Mouse (Mus musculus): ENCODE measurements around the gene Scaf1. TPM values are rescaled to one million over a fixed set of nuclear protein-coding genes. Genes with fewer than 3 reads are reported as not detected.

The Scaf1 gene
- total RNA-seq, 1 experiment: 39.2 TPM

GRCm38 (mm10) chr7:44956266-44956665 lies 59.9 kb downstream of the Scaf1 start:
- no peak for DNase-seq (ENCODE audit: low read depth, low spot score)
- in situ Hi-C loops (cut with MboI; ENCODE audit: low sequenced_read_pairs in 2 of 2, unreplicated experiment in 2 of 2): no loop called here
- TF ChIP-seq CHD2 (IDR thresholded peaks at IDR 0.05; ENCODE audit: low read depth, low read length) (no peak), HCFC1 (IDR thresholded peaks at IDR 0.05; ENCODE audit: borderline replicate concordance, insufficient read depth, low read length) (no peak), ZNF384 (IDR thresholded peaks at IDR 0.05; ENCODE audit: low read depth, low read length) (no peak), ZC3H11A (IDR thresholded peaks at IDR 0.05; ENCODE audit: borderline replicate concordance, low read depth, low read length) (no peak), MAFK (IDR thresholded peaks at IDR 0.05; ENCODE audit: insufficient read depth, low read depth, low read length) (no peak)
- Histone ChIP-seq H3K27ac (ENCODE audit: insufficient read depth, low read depth, low read length, poor library complexity, severe bottlenecking) (no peak overlapping the region), H3K4me1 (ENCODE audit: control insufficient read depth in 2 of 2, insufficient read depth in 2 of 2, low read length in 2 of 2, poor library complexity in 1 of 2) (peaks cover 0 to 9% of the 10 kb centered on the region in 2 experiments; a peak in 2 of 4 replicates), H3K36me3 (ENCODE audit: control insufficient read depth, insufficient read depth, low read length, poor library complexity, severe bottlenecking) (peaks cover 23% of the 10 kb centered on the region; the same call in 1 of the 2 replicates), H3K9ac (ENCODE audit: insufficient read depth, low read depth, low read length, poor library complexity, severe bottlenecking) (no peak overlapping the region), H3K9me3 (ENCODE audit: control insufficient read depth, insufficient read depth, low read depth, low read length) (no peaks in the 10 kb centered on the region), H3K4me3 (ENCODE audit: insufficient read depth in 1 of 2, low read depth in 1 of 2, low read length in 2 of 2, poor library complexity in 1 of 2, severe bottlenecking in 1 of 2) (no peak overlapping the region)

DNA sequence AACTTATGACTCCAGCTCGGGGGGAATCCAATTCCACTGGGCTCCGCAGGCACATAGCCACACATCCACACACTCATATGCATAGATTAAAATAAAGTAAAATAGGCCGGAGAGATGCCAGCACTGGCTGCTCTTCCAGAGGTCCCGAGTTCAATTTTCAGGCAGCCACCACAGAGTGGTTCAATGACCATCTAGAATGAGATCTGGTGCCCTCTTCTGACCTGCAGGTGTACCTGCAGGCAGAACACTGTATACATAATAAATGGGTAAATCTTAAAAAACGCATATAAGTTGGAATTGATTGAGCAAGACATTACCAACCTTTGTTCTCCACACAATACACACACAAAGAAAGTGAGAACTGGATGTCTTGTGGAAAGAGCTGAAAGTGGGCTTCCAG lies 60.5 kb downstream of the Scaf1 start:
- no peaks in the 10 kb centered on the region for H3K9me3 ChIP-seq (ENCODE audit: control insufficient read depth, insufficient read depth, low read depth, low read length)
- TF ChIP-seq ZNF384 (IDR thresholded peaks at IDR 0.05; ENCODE audit: low read depth, low read length) (no peak), ZC3H11A (IDR thresholded peaks at IDR 0.05; ENCODE audit: borderline replicate concordance, low read depth, low read length) (no peak), CHD2 (IDR thresholded peaks at IDR 0.05; ENCODE audit: low read depth, low read length) (no peak), MAFK (IDR thresholded peaks at IDR 0.05; ENCODE audit: insufficient read depth, low read depth, low read length) (no peak), HCFC1 (IDR thresholded peaks at IDR 0.05; ENCODE audit: borderline replicate concordance, insufficient read depth, low read length) (no peak)
- in situ Hi-C loops (cut with MboI; ENCODE audit: low sequenced_read_pairs in 2 of 2, unreplicated experiment in 2 of 2): no loop called here
- H3K4me3 ChIP-seq (ENCODE audit: insufficient read depth in 1 of 2, low read depth in 1 of 2, low read length in 2 of 2, poor library complexity in 1 of 2, severe bottlenecking in 1 of 2): no peak overlapping the region
- no peak overlapping the region for H3K27ac ChIP-seq (ENCODE audit: insufficient read depth, low read depth, low read length, poor library complexity, severe bottlenecking)
- H3K4me1 ChIP-seq (ENCODE audit: control insufficient read depth in 2 of 2, insufficient read depth in 2 of 2, low read length in 2 of 2, poor library complexity in 1 of 2): peaks cover 0 to 12% of the 10 kb centered on the region in 2 experiments; a peak in 2 of 4 replicates
- H3K9ac ChIP-seq (ENCODE audit: insufficient read depth, low read depth, low read length, poor library complexity, severe bottlenecking): no peak overlapping the region
- H3K36me3 ChIP-seq (ENCODE audit: control insufficient read depth, insufficient read depth, low read length, poor library complexity, severe bottlenecking): peaks cover 16% of the 10 kb centered on the region; the same call in 1 of the 2 replicates
- no peak for DNase-seq (ENCODE audit: low read depth, low spot score)

DNA sequence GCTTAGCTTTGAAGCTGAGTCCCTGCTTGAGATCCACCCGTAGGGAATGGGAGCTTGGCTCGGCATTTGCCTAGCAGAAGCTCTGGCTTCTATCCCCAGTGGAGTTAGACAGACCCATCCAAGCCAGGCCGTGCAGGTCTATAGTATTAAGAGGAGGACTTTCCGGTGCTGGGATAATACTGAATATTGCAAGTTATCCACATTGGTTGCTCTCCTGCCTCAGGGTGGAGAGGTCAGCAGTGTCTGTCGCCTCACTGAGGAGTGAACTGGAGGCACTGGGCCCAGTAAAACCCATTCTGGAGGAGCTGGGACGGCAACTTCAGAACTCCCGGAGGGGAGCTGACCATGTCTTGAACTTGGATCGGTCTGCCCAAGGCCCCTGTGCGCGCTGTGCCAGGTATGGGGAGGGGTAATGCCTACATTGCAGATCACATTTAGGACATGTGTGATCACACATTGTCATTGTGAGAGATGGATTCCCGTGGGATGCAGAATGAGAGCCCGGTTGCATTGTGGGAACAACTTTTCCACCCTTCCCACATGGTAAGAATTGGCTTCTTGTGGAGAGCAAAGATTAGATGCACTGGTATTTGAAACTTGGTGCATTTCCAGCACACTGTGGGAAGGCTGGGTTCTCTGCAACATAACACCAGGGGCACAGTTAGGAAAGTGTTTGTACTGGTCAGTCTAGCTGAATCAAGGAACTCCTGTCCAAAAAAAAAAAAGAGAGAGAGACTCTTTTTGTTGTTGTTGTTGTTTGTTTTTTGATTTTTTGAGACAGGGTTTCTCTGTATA lies 61.9 kb downstream of the Scaf1 start:
- TF ChIP-seq HCFC1 (IDR thresholded peaks at IDR 0.05; ENCODE audit: borderline replicate concordance, insufficient read depth, low read length): no peak
- TF ChIP-seq CHD2 (IDR thresholded peaks at IDR 0.05; ENCODE audit: low read depth, low read length): no peak
- no peak for TF ChIP-seq ZNF384 (IDR thresholded peaks at IDR 0.05; ENCODE audit: low read depth, low read length)
- TF ChIP-seq ZC3H11A (IDR thresholded peaks at IDR 0.05; ENCODE audit: borderline replicate concordance, low read depth, low read length): no peak
- TF ChIP-seq MAFK (IDR thresholded peaks at IDR 0.05; ENCODE audit: insufficient read depth, low read depth, low read length): no peak
- Histone ChIP-seq H3K4me1 (ENCODE audit: control insufficient read depth in 2 of 2, insufficient read depth in 2 of 2, low read length in 2 of 2, poor library complexity in 1 of 2) (peaks cover 0 to 14% of the 10 kb centered on the region in 2 experiments; a peak in 2 of 4 replicates), H3K9ac (ENCODE audit: insufficient read depth, low read depth, low read length, poor library complexity, severe bottlenecking) (no peak overlapping the region), H3K36me3 (ENCODE audit: control insufficient read depth, insufficient read depth, low read length, poor library complexity, severe bottlenecking) (peaks cover 6% of the 10 kb centered on the region; the same call in 1 of the 2 replicates), H3K9me3 (ENCODE audit: control insufficient read depth, insufficient read depth, low read depth, low read length) (no peaks in the 10 kb centered on the region), H3K27ac (ENCODE audit: insufficient read depth, low read depth, low read length, poor library complexity, severe bottlenecking) (no peak overlapping the region), H3K4me3 (ENCODE audit: insufficient read depth in 1 of 2, low read depth in 1 of 2, low read length in 2 of 2, poor library complexity in 1 of 2, severe bottlenecking in 1 of 2) (no peak overlapping the region)
- in situ Hi-C loops (cut with MboI; ENCODE audit: low sequenced_read_pairs in 2 of 2, unreplicated experiment in 2 of 2): no loop called here
- DNase-seq (ENCODE audit: low read depth, low spot score): no peak

DNA sequence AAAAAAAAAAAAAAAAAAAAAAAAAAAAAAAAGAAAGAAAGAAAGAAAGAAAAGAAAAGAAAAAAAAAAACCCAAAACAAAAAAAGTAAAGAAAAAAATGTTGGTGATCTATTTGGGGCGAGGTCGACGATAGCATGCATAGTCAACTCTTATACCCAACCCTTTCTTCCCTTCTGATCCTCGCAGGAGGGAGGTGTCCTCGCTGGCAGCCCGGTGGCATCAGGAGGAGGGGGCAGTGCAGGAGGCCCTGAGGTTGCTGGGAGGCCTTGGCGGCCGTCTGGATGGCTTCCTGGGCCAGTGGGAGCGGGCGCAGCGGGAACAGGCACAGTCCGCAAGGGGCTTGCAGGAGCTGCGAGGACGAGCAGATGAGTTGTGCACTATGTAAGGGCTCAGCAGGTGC lies 62.6 kb downstream of the Scaf1 start:
- H3K4me1 ChIP-seq (ENCODE audit: control insufficient read depth in 2 of 2, insufficient read depth in 2 of 2, low read length in 2 of 2, poor library complexity in 1 of 2): peaks cover 0 to 14% of the 10 kb centered on the region in 2 experiments; a peak in 2 of 4 replicates
- no peak for DNase-seq (ENCODE audit: low read depth, low spot score)
- no peaks in the 10 kb centered on the region for H3K36me3 ChIP-seq (ENCODE audit: control insufficient read depth, insufficient read depth, low read length, poor library complexity, severe bottlenecking)
- no peak overlapping the region for H3K4me3 ChIP-seq (ENCODE audit: insufficient read depth in 1 of 2, low read depth in 1 of 2, low read length in 2 of 2, poor library complexity in 1 of 2, severe bottlenecking in 1 of 2)
- H3K9ac ChIP-seq (ENCODE audit: insufficient read depth, low read depth, low read length, poor library complexity, severe bottlenecking): no peak overlapping the region
- TF ChIP-seq HCFC1 (IDR thresholded peaks at IDR 0.05; ENCODE audit: borderline replicate concordance, insufficient read depth, low read length): no peak
- no peak for TF ChIP-seq ZNF384 (IDR thresholded peaks at IDR 0.05; ENCODE audit: low read depth, low read length)
- no peak for TF ChIP-seq MAFK (IDR thresholded peaks at IDR 0.05; ENCODE audit: insufficient read depth, low read depth, low read length)
- no peak for TF ChIP-seq ZC3H11A (IDR thresholded peaks at IDR 0.05; ENCODE audit: borderline replicate concordance, low read depth, low read length)
- no peak for TF ChIP-seq CHD2 (IDR thresholded peaks at IDR 0.05; ENCODE audit: low read depth, low read length)
- in situ Hi-C loops (cut with MboI; ENCODE audit: low sequenced_read_pairs in 2 of 2, unreplicated experiment in 2 of 2): no loop called here
- no peaks in the 10 kb centered on the region for H3K9me3 ChIP-seq (ENCODE audit: control insufficient read depth, insufficient read depth, low read depth, low read length)
- no peak overlapping the region for H3K27ac ChIP-seq (ENCODE audit: insufficient read depth, low read depth, low read length, poor library complexity, severe bottlenecking)

Other genes with a start within 250 kb of the Scaf1 start
- 91.0 and 98.0 TPM in 2 replicates for gene Nup62, start 200.3 kb downstream of the Scaf1 start, total RNA-seq (2012; rRNA removed)
- gene Il4i1, start 200.0 kb downstream of the Scaf1 start, total RNA-seq (2012; rRNA removed): 4.8 and 6.0 TPM in 2 replicates
- 14.0 and 16.9 TPM in 2 replicates for gene Atf5, start 199.7 kb downstream of the Scaf1 start, total RNA-seq (2012; rRNA removed)
- 33.8 and 37.6 TPM in 2 replicates for gene Akt1s1, start 167.4 kb downstream of the Scaf1 start, total RNA-seq (2012; rRNA removed)
- 31.5 and 55.7 TPM in 2 replicates for gene Tbc1d17, start 167.3 kb downstream of the Scaf1 start, total RNA-seq (2012; rRNA removed)
- gene Pnkp, start 159.2 kb downstream of the Scaf1 start, total RNA-seq (2012; rRNA removed): 37.1 and 76.5 TPM in 2 replicates
- gene Ptov1, start 146.6 kb downstream of the Scaf1 start, total RNA-seq (2012; rRNA removed): 144 and 205 TPM in 2 replicates
- 88.2 and 121 TPM in 2 replicates for gene Med25, start 123.7 kb downstream of the Scaf1 start, total RNA-seq (2012; rRNA removed)
- 14.2 and 17.2 TPM in 2 replicates for gene Fuz, start 120.3 kb downstream of the Scaf1 start, total RNA-seq (2012; rRNA removed)
- 82.5 and 94.9 TPM in 2 replicates for gene Ap2a1, start 86.9 kb downstream of the Scaf1 start, total RNA-seq (2012; rRNA removed)
- gene Tsks, start 73.2 kb downstream of the Scaf1 start, total RNA-seq (2012; rRNA removed): 0.49 and 0.85 TPM in 2 replicates
- 60.3 and 123 TPM in 2 replicates for gene Cpt1c, start 41.5 kb downstream of the Scaf1 start, total RNA-seq (2012; rRNA removed)
- 413 and 429 TPM in 2 replicates for gene Prmt1, start 29.8 kb downstream of the Scaf1 start, total RNA-seq (2012; rRNA removed)
- gene Irf3, start 18.7 kb downstream of the Scaf1 start, total RNA-seq (2012; rRNA removed): 45.9 and 68.4 TPM in 2 replicates
- 11.9 and 13.0 TPM in 2 replicates for gene Bcl2l12, start 17.7 kb downstream of the Scaf1 start, total RNA-seq (2012; rRNA removed)
- gene Rras, start 1.6 kb upstream of the Scaf1 start, total RNA-seq (2012; rRNA removed): 11.1 and 14.4 TPM in 2 replicates
- gene Prr12, start 36.5 kb upstream of the Scaf1 start, total RNA-seq (2012; rRNA removed): 32.3 and 37.5 TPM in 2 replicates
- gene Nosip, start 46.1 kb upstream of the Scaf1 start, total RNA-seq (2012; rRNA removed): 94.2 and 106 TPM in 2 replicates
- gene Prrg2, start 46.3 kb upstream of the Scaf1 start, total RNA-seq (2012; rRNA removed): 9.8 and 11.4 TPM in 2 replicates
- 137 and 207 TPM in 2 replicates for gene Rcn3, start 75.9 kb upstream of the Scaf1 start, total RNA-seq (2012; rRNA removed)
- 10.6 and 15.1 TPM in 2 replicates for gene Fcgrt, start 87.5 kb upstream of the Scaf1 start, total RNA-seq (2012; rRNA removed)
- 1,746 and 1,854 TPM in 2 replicates for gene Rps11, start 108.1 kb upstream of the Scaf1 start, total RNA-seq (2012; rRNA removed)
- gene Rpl13a, start 112.4 kb upstream of the Scaf1 start, total RNA-seq (2012; rRNA removed): 3,971 and 5,136 TPM in 2 replicates
- gene Gm45713, start 119.9 kb upstream of the Scaf1 start, total RNA-seq (2012; rRNA removed): 0.36 and 0.90 TPM in 2 replicates
- 1.8 and 1.9 TPM in 2 replicates for gene Flt3l, start 120.1 kb upstream of the Scaf1 start, total RNA-seq (2012; rRNA removed)
- gene Pih1d1, start 137.9 kb upstream of the Scaf1 start, total RNA-seq (2012; rRNA removed): 69.9 and 70.2 TPM in 2 replicates
- gene Aldh16a1, start 138.2 kb upstream of the Scaf1 start, total RNA-seq (2012; rRNA removed): 108 and 115 TPM in 2 replicates
- gene Slc17a7, start 147.6 kb upstream of the Scaf1 start, total RNA-seq (2012; rRNA removed): 3.4 and 4.4 TPM in 2 replicates
- 0.11 TPM in 1 of 2 replicates, not detected in the other for gene Gfy, start 163.2 kb upstream of the Scaf1 start, total RNA-seq (2012; rRNA removed)
- gene Pth2, start 164.6 kb upstream of the Scaf1 start, total RNA-seq (2012; rRNA removed): 0.54 TPM in 1 of 2 replicates, not detected in the other
- 2.4 and 2.7 TPM in 2 replicates for gene Ccdc155, start 188.5 kb upstream of the Scaf1 start, total RNA-seq (2012; rRNA removed)
- gene Dkkl1, start 195.8 kb upstream of the Scaf1 start, total RNA-seq (2012; rRNA removed): 4.7 and 6.9 TPM in 2 replicates
- 95.9 and 111 TPM in 2 replicates for gene Tead2, start 199.4 kb upstream of the Scaf1 start, total RNA-seq (2012; rRNA removed)
- 37.6 and 50.8 TPM in 2 replicates for gene Cd37, start 222.8 kb upstream of the Scaf1 start, total RNA-seq (2012; rRNA removed)
- gene Slc6a16, start 224.7 kb upstream of the Scaf1 start, total RNA-seq (2012; rRNA removed): 12.7 and 14.6 TPM in 2 replicates

All from ES-E14 (cell line).